Mouse (Mus musculus) cerebellum, postnatal 4 days (tissue): Measurements from ENCODE around the gene Rasgrp3.

Experiments
- DNase-seq, 2 experiments: peaks; one replicate each; pipeline ENCODE4 v3.0.0; 2022; ENCODE audit warnings: low spot score in 2 of 2, mixed read lengths in 1 of 2

Gene Rasgrp3

GRCm38 (mm10) chr17:75498241-75498651 is 62.5 kb downstream of the Rasgrp3 start:
- DNase-seq: no peak

GRCm38 (mm10) chr17:75503031-75503430 is 67.3 kb downstream of the Rasgrp3 start:
- no peak for DNase-seq

GRCm38 (mm10) chr17:75505053-75505452 is 69.4 kb downstream of the Rasgrp3 start:
- no peak for DNase-seq

- DNase-seq: no peak
Observed at GRCm38 (mm10) chr17:75506097-75506675, 70.5 kb downstream of the Rasgrp3 start.

- DNase-seq: no peak
Observed at GRCm38 (mm10) chr17:75506708-75507641, 71.3 kb downstream of the Rasgrp3 start.

GRCm38 (mm10) chr17:75509257-75509656 is 73.6 kb downstream of the Rasgrp3 start:
- DNase-seq: no peak

- no peak for DNase-seq
Observed at GRCm38 (mm10) chr17:75516591-75516990, 80.9 kb downstream of the Rasgrp3 start.

GRCm38 (mm10) chr17:75518181-75518901 is 82.6 kb downstream of the Rasgrp3 start:
- DNase-seq: no peak

GRCm38 (mm10) chr17:75519239-75519900 is 83.7 kb downstream of the Rasgrp3 start:
- no peak for DNase-seq

GRCm38 (mm10) chr17:75521236-75521842 is 85.6 kb downstream of the Rasgrp3 start:
- no peak for DNase-seq

- no peak for DNase-seq
Observed at GRCm38 (mm10) chr17:75522347-75523065, 86.8 kb downstream of the Rasgrp3 start.

GRCm38 (mm10) chr17:75523812-75524211 is 88.1 kb downstream of the Rasgrp3 start:
- DNase-seq: no peak

- no peak for DNase-seq
Observed at GRCm38 (mm10) chr17:75526411-75526810, 90.7 kb downstream of the Rasgrp3 start.

GRCm38 (mm10) chr17:75529222-75529935 is 93.7 kb downstream of the Rasgrp3 start:
- DNase-seq: no peak

GRCm38 (mm10) chr17:75532469-75532986 is 96.8 kb downstream of the Rasgrp3 start:
- DNase-seq: no peak

GRCm38 (mm10) chr17:75534314-75535020 is 98.8 kb downstream of the Rasgrp3 start:
- no peak for DNase-seq

- no peak for DNase-seq
Observed at GRCm38 (mm10) chr17:75535612-75536011, 99.9 kb downstream of the Rasgrp3 start.

GRCm38 (mm10) chr17:75536396-75537049 is 100.8 kb downstream of the Rasgrp3 start:
- DNase-seq: peak in 1 of 2 experiments; percentile 18

- DNase-seq: no peak
Observed at GRCm38 (mm10) chr17:75537050-75537445, 101.4 kb downstream of the Rasgrp3 start.
